Mouse (Mus musculus) cortical plate, adult 2 months (tissue): ENCODE results near the gene Vwa5b1.

Experiments
- CTCF ChIP-seq: fragments of 200-500 bp; IDR thresholded peaks from 2 replicates; pipeline ENCODE4 v1.5.1; 2011; ENCODE audit warnings: mild to moderate bottlenecking, control low read depth, low read length; ENCODE audit not compliant: insufficient read depth; ENCODE audit errors: extremely low read depth
- POLR2A ChIP-seq: fragments of 200-500 bp; IDR thresholded peaks from 2 replicates; pipeline ENCODE4 v1.6.1; 2011; ENCODE audit warnings: mild to moderate bottlenecking, low read length, control low read depth; ENCODE audit not compliant: insufficient read depth; ENCODE audit errors: extremely low read depth

DNA sequence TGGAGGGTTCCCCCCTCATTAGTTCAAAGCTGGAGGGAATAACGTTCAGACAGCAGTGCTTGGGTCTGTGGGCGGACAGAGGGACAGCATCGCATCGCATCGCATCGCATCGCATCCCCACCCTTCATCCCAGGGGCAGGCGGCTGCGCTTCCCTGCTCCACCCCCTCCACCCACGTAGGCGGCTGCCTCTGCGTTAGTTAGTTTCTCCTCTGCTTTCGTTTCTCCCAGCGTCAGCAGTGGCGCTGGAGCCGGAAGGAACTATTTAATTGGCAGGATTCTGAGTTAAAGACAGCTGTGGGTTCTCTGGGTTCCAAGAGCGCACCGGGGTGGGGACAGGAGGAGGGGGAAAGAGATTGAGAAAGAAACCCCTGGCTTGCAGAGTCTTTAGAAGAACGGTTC lies 80.2 kb downstream of the Vwa5b1 start:
- TF ChIP-seq CTCF (no peak), POLR2A (0 out of 2 replicates have a peak, but pooled peaks have one; percentile 26)
